Mouse (Mus musculus) limb, embryonic 11.5 days (tissue): ENCODE results near the gene Lnx2. TPM values are rescaled to one million over a fixed set of nuclear protein-coding genes. Genes with fewer than 3 reads are reported as not detected.

Experiments
- ATAC-seq: fragments of 200-750 bp; cut with Nextera tagmentation; 2 replicates; pipeline ENCODE4 v1.8.0; 2017; ENCODE audit warnings: low read depth; ENCODE audit not compliant: insufficient number of reproducible peaks, low FRiP score, low TSS enrichment
- DNase-seq: peaks from one replicate; pipeline ENCODE4 v3.0.0-alpha.2; 2015; ENCODE audit warnings: low spot score
- H3K27ac ChIP-seq: fragments of 300-500 bp; sonication (generic); replicated peaks from 2 replicates; pipeline ENCODE4 v1.5.1; 2014; ENCODE audit warnings: low read depth, mild to moderate bottlenecking, low read length
- H3K27me3 ChIP-seq: fragments of 300-500 bp; sonication (generic); 2 replicates; pipeline ENCODE4 v1.6.1; 2014; ENCODE audit warnings: mild to moderate bottlenecking, low read length, mixed read lengths; ENCODE audit not compliant: control insufficient read depth, insufficient read depth
- H3K36me3 ChIP-seq: fragments of 300-500 bp; sonication (generic); 2 replicates; pipeline ENCODE4 v1.6.1; 2014; ENCODE audit warnings: mild to moderate bottlenecking, low read length, moderate library complexity, mixed read lengths; ENCODE audit not compliant: control insufficient read depth, insufficient read depth
- H3K4me1 ChIP-seq: fragments of 300-500 bp; sonication (generic); 2 replicates; pipeline ENCODE4 v1.6.1; 2014; ENCODE audit warnings: low read length, mixed read lengths; ENCODE audit not compliant: control insufficient read depth, insufficient read depth
- H3K4me2 ChIP-seq: fragments of 300-500 bp; sonication (generic); 2 replicates; pipeline ENCODE4 v1.6.1; 2014; ENCODE audit warnings: low read depth, mild to moderate bottlenecking, moderate library complexity; ENCODE audit not compliant: severe bottlenecking
- H3K4me3 ChIP-seq: fragments of 300-500 bp; sonication (generic); 2 replicates; pipeline ENCODE4 v1.5.1; 2014; ENCODE audit warnings: low read depth, low read length
- H3K9ac ChIP-seq: fragments of 300-500 bp; sonication (generic); 2 replicates; pipeline ENCODE4 v1.6.1; 2014; ENCODE audit warnings: mild to moderate bottlenecking, low read length
- H3K9me3 ChIP-seq: fragments of 300-500 bp; sonication (generic); 2 replicates; pipeline ENCODE4 v1.6.1; 2016; ENCODE audit warnings: low read length; ENCODE audit not compliant: control insufficient read depth
- WGBS: fragments of 180-500 bp; shearing (Covaris S2); extraction: QIAGEN DNeasy Blood & Tissue Kit; methylation state at CpG from one replicate; pipeline ENCODE4 v1.1.7; 2014; 5-methylcytosine and 5-hydroxymethylcytosine counted together
- polyA plus RNA-seq: library from polyadenylated mRNA; unstranded; fragments of >200 nt; fragmentation: Nextera tagmentation; extraction: Ambion mirVana; gene quantifications from 2 replicates; pipeline ENCODE4 v1.2.1, GENCODE M21; 2014

Lnx2 gene
- polyA plus RNA-seq, 1 experiment from 2014 or later = 12.3 TPM

- Histone ChIP-seq H3K4me3 (no peak overlapping the region), H3K9me3 (no peaks in the 10 kb centered on the region), H3K27ac (no peak overlapping the region), H3K9ac (no peak overlapping the region), H3K27me3 (no peaks in the 10 kb centered on the region), H3K4me2 (no peak overlapping the region), H3K36me3 (no peaks in the 10 kb centered on the region), H3K4me1 (no peaks in the 10 kb centered on the region)
- ATAC-seq (no peak), DNase-seq (no peak)
- WGBS = 67% methylated on average over 4 of the region's 4 CpGs
Measured at GRCm38 (mm10) chr5:147071886-147072285, 4.5 kb downstream of the Lnx2 start.

- DNase-seq (no peak), ATAC-seq (no peak)
- Histone ChIP-seq H3K4me3 (no peak overlapping the region), H3K27ac (no peak overlapping the region), H3K9ac (no peak overlapping the region), H3K4me1 (no peaks in the 10 kb centered on the region), H3K9me3 (no peaks in the 10 kb centered on the region), H3K36me3 (no peaks in the 10 kb centered on the region), H3K4me2 (no peak overlapping the region), H3K27me3 (no peaks in the 10 kb centered on the region)
- WGBS = 73% methylated on average over 16 of the region's 16 CpGs
Measured at GRCm38 (mm10) chr5:147070791-147071516, 5.4 kb downstream of the Lnx2 start.

DNA sequence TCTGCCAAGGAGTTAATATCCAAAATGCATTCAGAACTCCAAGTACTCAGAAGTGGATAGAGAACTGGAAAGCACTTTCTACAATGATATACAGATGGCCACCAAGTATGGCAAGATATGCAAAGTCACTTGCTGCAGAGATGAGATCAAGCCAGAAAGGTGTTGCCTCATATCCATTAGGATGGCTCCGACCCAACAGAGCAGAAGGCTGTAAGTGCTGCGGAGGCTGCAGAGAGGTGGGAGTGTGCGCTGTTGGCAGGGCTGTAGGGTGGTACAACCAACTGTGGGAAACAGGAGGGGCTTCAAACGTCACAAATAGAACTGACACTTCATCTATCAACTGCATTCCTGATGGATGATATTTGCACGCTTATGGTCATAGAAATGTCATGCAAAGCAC, 7.5 kb downstream of the Lnx2 start:
- DNase-seq = no peak
- no peaks in the 10 kb centered on the region for H3K27me3 ChIP-seq
- no peak for ATAC-seq
- H3K9me3 ChIP-seq = no peaks in the 10 kb centered on the region
- WGBS = 83% methylated on average over 5 of the region's 5 CpGs
- no peaks in the 10 kb centered on the region for H3K4me1 ChIP-seq
- H3K27ac ChIP-seq = no peak overlapping the region
- H3K4me2 ChIP-seq = no peak overlapping the region
- H3K36me3 ChIP-seq = no peaks in the 10 kb centered on the region
- no peak overlapping the region for H3K4me3 ChIP-seq
- H3K9ac ChIP-seq = no peak overlapping the region

GRCm38 (mm10) chr5:147066965-147067364, 9.4 kb downstream of the Lnx2 start:
- no peaks in the 10 kb centered on the region for H3K27me3 ChIP-seq
- WGBS = 68% methylated on average over 5 of the region's 5 CpGs
- no peak overlapping the region for H3K9ac ChIP-seq
- no peaks in the 10 kb centered on the region for H3K36me3 ChIP-seq
- ATAC-seq (no peak), DNase-seq (no peak)
- H3K4me2 ChIP-seq = no peak overlapping the region
- no peak overlapping the region for H3K27ac ChIP-seq
- H3K4me3 ChIP-seq = no peak overlapping the region
- no peaks in the 10 kb centered on the region for H3K4me1 ChIP-seq
- H3K9me3 ChIP-seq = no peaks in the 10 kb centered on the region

GRCm38 (mm10) chr5:147066129-147066528, 10.3 kb downstream of the Lnx2 start:
- WGBS = 63% methylated on average over 4 of the region's 4 CpGs
- Histone ChIP-seq H3K4me2 (no peak overlapping the region), H3K4me1 (no peaks in the 10 kb centered on the region), H3K27me3 (no peaks in the 10 kb centered on the region), H3K4me3 (no peak overlapping the region), H3K36me3 (no peaks in the 10 kb centered on the region), H3K27ac (no peak overlapping the region), H3K9ac (no peak overlapping the region), H3K9me3 (no peaks in the 10 kb centered on the region)
- DNase-seq (no peak), ATAC-seq (no peak)

DNA sequence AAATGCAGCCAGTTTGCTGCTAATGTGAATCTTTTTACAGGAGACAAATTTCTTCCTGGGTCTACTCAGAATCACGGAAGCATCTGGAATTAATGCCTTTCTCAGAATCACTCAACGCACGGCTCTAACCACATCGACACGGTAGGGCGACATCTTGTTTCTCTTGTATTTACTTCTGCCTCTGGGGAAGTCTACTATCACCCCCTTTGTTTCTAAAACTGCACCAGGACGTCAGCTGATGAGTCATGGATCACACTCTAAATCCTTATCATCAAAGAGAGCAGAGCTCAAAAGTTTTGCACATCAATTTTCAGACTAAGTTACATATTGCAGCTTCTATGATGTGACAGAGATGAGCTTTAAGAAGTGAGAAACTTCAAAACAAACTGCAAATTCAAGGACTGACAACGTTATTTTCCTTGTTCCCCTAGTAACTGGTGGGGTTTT, 13.1 kb downstream of the Lnx2 start:
- Histone ChIP-seq H3K9me3 (no peaks in the 10 kb centered on the region), H3K9ac (no peak overlapping the region), H3K27me3 (no peaks in the 10 kb centered on the region), H3K4me1 (no peaks in the 10 kb centered on the region), H3K4me3 (no peak overlapping the region), H3K4me2 (no peak overlapping the region), H3K36me3 (no peaks in the 10 kb centered on the region), H3K27ac (no peak overlapping the region)
- ATAC-seq (no peak), DNase-seq (no peak)
- 82% methylated on average over 8 of the region's 8 CpGs for WGBS

- no peaks in the 10 kb centered on the region for H3K9me3 ChIP-seq
- H3K4me2 ChIP-seq = no peak overlapping the region
- ATAC-seq (no peak), DNase-seq (no peak)
- no peak overlapping the region for H3K4me3 ChIP-seq
- no peaks in the 10 kb centered on the region for H3K4me1 ChIP-seq
- H3K27me3 ChIP-seq = no peaks in the 10 kb centered on the region
- 74% methylated on average over 2 of the region's 2 CpGs for WGBS
- H3K27ac ChIP-seq = no peak overlapping the region
- no peak overlapping the region for H3K9ac ChIP-seq
- no peaks in the 10 kb centered on the region for H3K36me3 ChIP-seq
Measured at GRCm38 (mm10) chr5:147060024-147060423, 16.4 kb downstream of the Lnx2 start.

- WGBS = 89% methylated on average over 9 of the region's 9 CpGs
- H3K9ac ChIP-seq = no peak overlapping the region
- H3K36me3 ChIP-seq = no peaks in the 10 kb centered on the region
- no peaks in the 10 kb centered on the region for H3K9me3 ChIP-seq
- H3K27me3 ChIP-seq = no peaks in the 10 kb centered on the region
- no peak for DNase-seq
- no peak for ATAC-seq
- no peak overlapping the region for H3K4me2 ChIP-seq
- H3K27ac ChIP-seq = no peak overlapping the region
- no peak overlapping the region for H3K4me3 ChIP-seq
- no peaks in the 10 kb centered on the region for H3K4me1 ChIP-seq
Measured at GRCm38 (mm10) chr5:147059319-147059718, 17.1 kb downstream of the Lnx2 start.

DNA sequence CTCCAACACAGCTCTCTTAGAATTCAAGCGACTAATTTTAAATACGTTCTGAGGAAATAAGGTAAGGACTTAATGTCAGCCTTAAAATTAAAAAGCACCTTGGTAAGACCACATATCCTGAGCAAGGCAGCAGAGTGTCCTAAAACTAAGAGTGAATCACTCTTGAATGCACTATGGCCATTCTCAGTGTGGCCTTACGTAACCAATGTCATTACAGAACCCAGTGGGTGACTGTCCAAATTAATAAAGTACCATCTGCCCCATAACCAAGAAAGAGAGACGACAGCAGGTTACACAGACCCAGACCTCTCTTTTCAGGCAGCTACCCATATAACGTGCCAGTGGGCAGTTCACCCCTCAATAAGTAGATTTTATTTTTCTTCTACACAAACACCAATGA, 17.7 kb downstream of the Lnx2 start:
- Histone ChIP-seq H3K9ac (no peak overlapping the region), H3K4me3 (no peak overlapping the region), H3K36me3 (no peaks in the 10 kb centered on the region), H3K9me3 (no peaks in the 10 kb centered on the region), H3K27me3 (no peaks in the 10 kb centered on the region), H3K27ac (no peak overlapping the region), H3K4me1 (no peaks in the 10 kb centered on the region), H3K4me2 (no peak overlapping the region)
- WGBS = 91% methylated on average over 5 of the region's 5 CpGs
- ATAC-seq (no peak), DNase-seq (no peak)
